Mouse (Mus musculus): ENCODE measurements around the gene Atp13a3. TPM values are rescaled to one million over a fixed set of nuclear protein-coding genes. Genes with fewer than 3 reads are reported as not detected.

The Atp13a3 gene
- polyA plus RNA-seq, 1 experiment from 2014 or later = 9.5 TPM

- H3K36me3 ChIP-seq = no peaks in the 10 kb centered on the region
- no peaks in the 10 kb centered on the region for H3K27me3 ChIP-seq
- no peak overlapping the region for H3K4me2 ChIP-seq (replicated peaks)
- no peaks in the 10 kb centered on the region for H3K4me1 ChIP-seq
- no peak overlapping the region for H3K4me3 ChIP-seq
- no peaks in the 10 kb centered on the region for H3K9me3 ChIP-seq
- no peak for ATAC-seq (ENCODE audit: low FRiP score, low read depth)
- H3K27ac ChIP-seq = no peak overlapping the region
- WGBS = 64% methylated on average over 4 of the region's 4 CpGs
- H3K9ac ChIP-seq = no peak overlapping the region
Observed at GRCm38 (mm10) chr16:30435393-30435792, 29.6 kb upstream of the Atp13a3 start.

DNA sequence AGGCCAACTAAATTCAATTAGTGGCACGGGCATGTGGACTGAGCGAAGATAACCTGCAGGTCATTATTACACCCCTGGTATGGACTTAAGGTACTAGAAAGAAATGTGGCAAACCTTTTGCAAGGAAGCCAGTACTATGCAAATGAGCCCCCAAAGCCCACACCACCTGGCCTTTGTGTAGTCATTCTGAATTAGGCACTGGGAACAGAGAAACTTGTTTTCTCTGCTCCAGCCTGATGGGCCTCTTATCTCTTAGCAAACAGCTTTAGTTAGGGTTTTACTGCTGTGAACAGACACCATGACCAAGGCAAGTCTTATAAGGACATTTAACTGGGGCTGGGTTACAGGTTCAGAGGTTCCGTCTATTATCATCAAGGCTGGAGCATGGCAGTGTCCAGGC is 27.4 kb upstream of the Atp13a3 start:
- H3K36me3 ChIP-seq = no peaks in the 10 kb centered on the region
- H3K4me2 ChIP-seq (replicated peaks) = no peak overlapping the region
- no peak overlapping the region for H3K4me3 ChIP-seq
- 84% methylated on average over 3 of the region's 3 CpGs for WGBS
- ATAC-seq (ENCODE audit: low FRiP score, low read depth) = no peak
- no peak overlapping the region for H3K9ac ChIP-seq
- no peaks in the 10 kb centered on the region for H3K27me3 ChIP-seq
- H3K4me1 ChIP-seq = no peaks in the 10 kb centered on the region
- H3K27ac ChIP-seq = no peak overlapping the region
- H3K9me3 ChIP-seq = no peaks in the 10 kb centered on the region

DNA sequence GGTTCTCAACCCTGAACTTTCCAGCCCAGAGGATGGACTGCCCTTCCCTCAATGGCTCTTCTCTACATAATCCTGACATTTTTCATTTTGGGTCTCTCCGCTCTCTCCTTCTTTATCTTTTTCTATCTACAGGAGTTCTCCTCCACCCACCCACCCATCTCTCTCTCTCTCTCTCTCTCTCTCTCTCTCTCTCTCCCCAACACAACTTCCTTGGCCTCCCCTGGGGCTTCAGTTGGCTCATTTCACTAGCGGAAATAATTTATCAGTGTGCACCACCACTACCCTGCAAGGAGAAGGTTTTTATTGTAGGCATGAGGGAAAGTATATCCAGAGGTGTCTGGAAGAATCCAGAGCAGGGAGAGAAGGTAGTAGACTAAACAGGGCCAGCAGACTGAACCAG is 26.3 kb upstream of the Atp13a3 start:
- no peak overlapping the region for H3K9ac ChIP-seq
- WGBS = 84% methylated on average over 2 of the region's 2 CpGs
- H3K4me1 ChIP-seq = no peaks in the 10 kb centered on the region
- H3K27me3 ChIP-seq = no peaks in the 10 kb centered on the region
- H3K36me3 ChIP-seq = no peaks in the 10 kb centered on the region
- no peak overlapping the region for H3K27ac ChIP-seq
- H3K4me3 ChIP-seq = no peak overlapping the region
- no peaks in the 10 kb centered on the region for H3K9me3 ChIP-seq
- no peak overlapping the region for H3K4me2 ChIP-seq (replicated peaks)
- no peak for ATAC-seq (ENCODE audit: low FRiP score, low read depth)

GRCm38 (mm10) chr16:30430512-30431088 is 24.8 kb upstream of the Atp13a3 start:
- WGBS = 94% methylated on average over 2 of the region's 2 CpGs
- Histone ChIP-seq H3K4me2 (replicated peaks) (no peak overlapping the region), H3K4me1 (no peaks in the 10 kb centered on the region), H3K9me3 (no peaks in the 10 kb centered on the region), H3K4me3 (no peak overlapping the region), H3K27me3 (no peaks in the 10 kb centered on the region), H3K36me3 (no peaks in the 10 kb centered on the region), H3K9ac (no peak overlapping the region), H3K27ac (no peak overlapping the region)
- no peak for ATAC-seq (ENCODE audit: low FRiP score, low read depth)

GRCm38 (mm10) chr16:30428753-30429260 is 23.0 kb upstream of the Atp13a3 start:
- Histone ChIP-seq H3K36me3 (no peaks in the 10 kb centered on the region), H3K27ac (no peak overlapping the region), H3K4me3 (no peak overlapping the region), H3K9me3 (no peaks in the 10 kb centered on the region), H3K27me3 (no peaks in the 10 kb centered on the region), H3K4me2 (replicated peaks) (no peak overlapping the region), H3K9ac (no peak overlapping the region), H3K4me1 (no peaks in the 10 kb centered on the region)
- no peak for ATAC-seq (ENCODE audit: low FRiP score, low read depth)
- 80% methylated on average over 4 of the region's 4 CpGs for WGBS

GRCm38 (mm10) chr16:30427466-30427865 is 21.7 kb upstream of the Atp13a3 start:
- no peak for ATAC-seq (ENCODE audit: low FRiP score, low read depth)
- Histone ChIP-seq H3K9ac (no peak overlapping the region), H3K4me1 (no peaks in the 10 kb centered on the region), H3K36me3 (no peaks in the 10 kb centered on the region), H3K27me3 (no peaks in the 10 kb centered on the region), H3K4me2 (replicated peaks) (no peak overlapping the region), H3K4me3 (no peak overlapping the region), H3K9me3 (no peaks in the 10 kb centered on the region), H3K27ac (no peak overlapping the region)
- 85% methylated on average over 4 of the region's 4 CpGs for WGBS

DNA sequence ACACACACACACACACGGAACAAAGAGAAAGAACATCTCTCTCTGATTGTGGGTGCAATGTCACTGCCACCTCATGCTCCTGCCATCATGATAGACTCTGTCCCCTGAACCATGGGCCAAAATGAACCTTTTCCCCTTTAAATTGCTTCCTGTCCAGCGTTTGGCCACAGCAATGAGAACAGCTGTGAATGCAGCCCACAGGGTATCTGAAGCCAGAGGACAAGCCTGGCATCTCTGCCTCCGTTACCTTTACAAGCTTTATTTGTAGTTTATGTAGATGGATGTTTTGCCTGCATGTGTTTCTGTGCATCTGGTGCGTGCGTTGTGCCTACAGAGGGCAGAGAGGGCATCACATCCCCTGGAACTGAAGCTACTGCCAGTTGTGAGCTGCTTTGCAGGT is 21.2 kb upstream of the Atp13a3 start:
- no peak overlapping the region for H3K9ac ChIP-seq
- no peaks in the 10 kb centered on the region for H3K36me3 ChIP-seq
- no peak overlapping the region for H3K4me3 ChIP-seq
- H3K27me3 ChIP-seq = no peaks in the 10 kb centered on the region
- no peak overlapping the region for H3K27ac ChIP-seq
- H3K4me1 ChIP-seq = no peaks in the 10 kb centered on the region
- no peak overlapping the region for H3K4me2 ChIP-seq (replicated peaks)
- WGBS = 79% methylated on average over 5 of the region's 5 CpGs
- H3K9me3 ChIP-seq = no peaks in the 10 kb centered on the region
- no peak for ATAC-seq (ENCODE audit: low FRiP score, low read depth)

DNA sequence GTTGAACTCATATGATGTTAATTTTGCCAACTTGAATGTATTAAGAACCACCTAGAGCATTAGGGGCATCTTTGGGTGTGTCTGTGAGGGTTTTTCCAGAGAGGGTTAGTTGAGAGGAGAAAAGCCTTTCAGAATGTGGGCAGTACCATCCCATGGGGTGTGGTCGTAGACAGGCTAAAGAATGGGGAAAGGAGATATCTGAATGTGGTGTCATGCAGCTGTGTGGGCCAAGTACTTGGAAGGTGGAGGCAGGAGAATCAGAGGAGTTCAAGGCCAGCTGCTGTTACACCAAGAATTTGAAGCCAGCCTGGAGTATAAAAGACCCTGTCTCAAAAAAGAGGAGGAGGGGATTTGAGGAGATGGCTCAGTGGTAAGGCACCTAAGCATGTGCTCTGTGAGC is 20.2 kb upstream of the Atp13a3 start:
- Histone ChIP-seq H3K36me3 (no peaks in the 10 kb centered on the region), H3K27ac (no peak overlapping the region), H3K9ac (no peak overlapping the region), H3K27me3 (no peaks in the 10 kb centered on the region), H3K4me1 (no peaks in the 10 kb centered on the region), H3K4me3 (no peak overlapping the region), H3K4me2 (replicated peaks) (no peak overlapping the region), H3K9me3 (no peaks in the 10 kb centered on the region)
- ATAC-seq (ENCODE audit: low FRiP score, low read depth) = no peak
- WGBS = 80% methylated on average over 1 of the region's 1 CpGs

GRCm38 (mm10) chr16:30424053-30424452 is 18.3 kb upstream of the Atp13a3 start:
- Histone ChIP-seq H3K9ac (no peak overlapping the region), H3K4me1 (no peaks in the 10 kb centered on the region), H3K9me3 (no peaks in the 10 kb centered on the region), H3K27me3 (no peaks in the 10 kb centered on the region), H3K36me3 (no peaks in the 10 kb centered on the region), H3K4me3 (no peak overlapping the region), H3K27ac (no peak overlapping the region), H3K4me2 (replicated peaks) (no peak overlapping the region)
- ATAC-seq (ENCODE audit: low FRiP score, low read depth) = no peak
- WGBS = 86% methylated on average over 5 of the region's 5 CpGs

DNA sequence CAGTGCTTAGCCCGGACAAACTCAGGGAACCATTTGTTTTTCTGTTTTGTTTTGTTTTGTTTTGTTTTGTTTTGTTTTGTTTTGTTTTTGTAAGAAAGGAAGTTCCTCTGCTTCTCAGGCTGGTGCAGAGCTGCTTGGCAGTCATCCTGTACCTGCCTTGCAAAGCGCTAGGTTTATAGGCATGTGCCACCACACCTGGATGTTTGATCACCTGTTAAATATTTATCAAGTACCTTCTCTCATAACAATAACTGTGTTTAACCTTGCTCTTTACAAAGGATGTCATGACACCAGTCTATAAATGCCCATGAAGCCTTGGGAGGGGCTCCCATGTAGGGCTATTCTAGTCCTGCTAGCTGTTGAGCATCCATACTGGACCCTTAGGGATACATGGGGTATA is 10.9 kb upstream of the Atp13a3 start:
- ATAC-seq (ENCODE audit: low FRiP score, low read depth) = no peak
- H3K4me1 ChIP-seq = no peaks in the 10 kb centered on the region
- WGBS = 85% methylated on average over 2 of the region's 2 CpGs
- H3K4me2 ChIP-seq (replicated peaks) = no peak overlapping the region
- no peaks in the 10 kb centered on the region for H3K9me3 ChIP-seq
- no peaks in the 10 kb centered on the region for H3K36me3 ChIP-seq
- H3K27me3 ChIP-seq = no peaks in the 10 kb centered on the region
- H3K27ac ChIP-seq = no peak overlapping the region
- H3K4me3 ChIP-seq = no peak overlapping the region
- H3K9ac ChIP-seq = no peak overlapping the region

GRCm38 (mm10) chr16:30416284-30416683 is 10.5 kb upstream of the Atp13a3 start:
- Histone ChIP-seq H3K4me2 (replicated peaks) (no peak overlapping the region), H3K27me3 (no peaks in the 10 kb centered on the region), H3K36me3 (no peaks in the 10 kb centered on the region), H3K4me1 (no peaks in the 10 kb centered on the region), H3K9me3 (no peaks in the 10 kb centered on the region), H3K9ac (no peak overlapping the region), H3K4me3 (no peak overlapping the region), H3K27ac (no peak overlapping the region)
- WGBS = 82% methylated on average over 5 of the region's 5 CpGs
- ATAC-seq (ENCODE audit: low FRiP score, low read depth) = no peak

DNA sequence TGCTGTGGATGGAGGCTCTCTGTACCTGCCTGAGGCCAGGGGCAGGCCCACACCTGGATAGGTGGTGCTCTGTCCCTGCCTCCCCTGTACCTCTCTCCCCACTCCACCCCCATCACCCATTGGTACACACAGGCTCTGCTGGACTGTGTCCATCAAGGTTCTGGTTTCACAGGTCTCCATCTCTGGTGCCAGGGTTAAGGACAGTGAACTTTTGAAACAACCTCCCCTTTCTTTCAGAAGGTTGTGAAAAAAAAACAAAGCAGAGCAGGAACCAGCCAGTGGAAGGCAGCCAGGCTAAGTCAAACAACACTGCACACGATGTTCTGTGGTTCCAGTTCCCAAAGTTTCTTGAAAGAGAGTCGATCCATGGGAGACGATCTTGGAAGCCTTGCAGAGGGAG is 6.9 kb upstream of the Atp13a3 start:
- Histone ChIP-seq H3K4me2 (replicated peaks) (no peak overlapping the region), H3K27ac (no peak overlapping the region), H3K27me3 (no peaks in the 10 kb centered on the region), H3K9ac (no peak overlapping the region), H3K4me1 (no peaks in the 10 kb centered on the region), H3K4me3 (no peak overlapping the region), H3K9me3 (no peaks in the 10 kb centered on the region), H3K36me3 (no peaks in the 10 kb centered on the region)
- ATAC-seq (ENCODE audit: low FRiP score, low read depth) = no peak
- WGBS = 75% methylated on average over 3 of the region's 3 CpGs

- no peaks in the 10 kb centered on the region for H3K27me3 ChIP-seq
- H3K4me1 ChIP-seq = no peaks in the 10 kb centered on the region
- no peak overlapping the region for H3K4me2 ChIP-seq (replicated peaks)
- no peak overlapping the region for H3K9ac ChIP-seq
- H3K4me3 ChIP-seq = no peak overlapping the region
- no peak overlapping the region for H3K27ac ChIP-seq
- H3K36me3 ChIP-seq = no peaks in the 10 kb centered on the region
- WGBS = 90% methylated on average over 4 of the region's 4 CpGs
- ATAC-seq (ENCODE audit: low FRiP score, low read depth) = no peak
- H3K9me3 ChIP-seq = no peaks in the 10 kb centered on the region
Observed at GRCm38 (mm10) chr16:30410914-30411313, 5.1 kb upstream of the Atp13a3 start.

All from limb, embryonic 13.5 days (tissue).